Mouse (Mus musculus) E14TG2a.4 (cell line): Measurements from ENCODE around the gene Nolc1.

Experiments
- H3K27me3 ChIP-seq: 2 replicates; pipeline ENCODE4 v1.6.1; 2014; ENCODE audit warnings: low read length, control low read depth; ENCODE audit not compliant: insufficient read depth
- H3K36me3 ChIP-seq: 2 replicates; pipeline ENCODE4 v1.6.1; 2014; ENCODE audit warnings: low read length, control low read depth; ENCODE audit not compliant: insufficient read depth
- H3K4me1 ChIP-seq: replicated peaks from 2 replicates; pipeline ENCODE4 v1.6.1; 2014; ENCODE audit warnings: low read depth, low read length, control low read depth
- H3K4me3 ChIP-seq: replicated peaks from 2 replicates; pipeline ENCODE4 v1.5.1; 2014; ENCODE audit warnings: mild to moderate bottlenecking, low read length
- H3K9me3 ChIP-seq: 2 replicates; pipeline ENCODE4 v1.6.1; 2014; ENCODE audit warnings: low read length, control low read depth
- CTCF ChIP-seq: conservative IDR thresholded peaks from 2 replicates; pipeline ENCODE4 v1.5.1; 2014; ENCODE audit warnings: low read length
- NANOG ChIP-seq: IDR thresholded peaks from 2 replicates; pipeline ENCODE4 v1.6.1; 2014; ENCODE audit warnings: borderline replicate concordance, low read length, mixed read lengths
- POU5F1 ChIP-seq: IDR thresholded peaks from 2 replicates; pipeline ENCODE4 v1.6.1; 2014; ENCODE audit warnings: low read length, borderline replicate concordance

The Nolc1 gene

GRCm38 (mm10) chr19:46068054-46068453 is 7.6 kb upstream of the Nolc1 start:
- H3K4me1 ChIP-seq, result peaks cover 98% of the 10 kb centered on the region
- H3K36me3 ChIP-seq, result peaks cover 100% of the 10 kb centered on the region
- no peaks in the 10 kb centered on the region for H3K27me3 ChIP-seq
- TF ChIP-seq CTCF (no peak), NANOG (peak; percentile 5; the same call in 1 of the 2 replicates)
- no peaks in the 10 kb centered on the region for H3K9me3 ChIP-seq
- peak overlapping the region; percentile 30; the same call in 1 of the 2 replicates for H3K4me3 ChIP-seq

DNA sequence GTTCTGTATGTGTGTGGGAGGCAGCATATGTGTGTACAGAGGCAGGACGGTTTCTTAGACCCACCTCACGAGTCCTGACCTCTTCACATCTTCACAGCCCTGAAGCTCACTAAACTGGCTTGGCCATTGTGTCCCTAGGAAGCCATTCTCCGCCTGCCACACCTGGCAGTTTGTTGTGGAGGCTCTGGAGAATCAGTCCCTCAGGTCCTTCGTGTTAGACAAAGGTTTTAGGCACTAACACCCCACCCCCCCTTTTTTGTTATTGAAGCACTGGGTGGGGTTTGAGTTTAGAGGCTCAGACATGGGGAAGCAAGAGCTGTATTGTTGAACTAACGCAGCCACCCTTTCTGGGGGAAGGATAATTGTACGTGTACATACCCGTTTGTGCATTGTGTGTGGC is 2.4 kb upstream of the Nolc1 start:
- Histone ChIP-seq H3K4me3 (peak overlapping the region; percentile 98), H3K9me3 (no peaks in the 10 kb centered on the region), H3K36me3 (peaks cover 77% of the 10 kb centered on the region), H3K4me1 (peaks cover 85% of the 10 kb centered on the region), H3K27me3 (no peaks in the 10 kb centered on the region)
- no peak for TF ChIP-seq CTCF
- TF ChIP-seq NANOG, result no peak
- no peak for TF ChIP-seq POU5F1

GRCm38 (mm10) chr19:46074266-46074665 is 1.4 kb upstream of the Nolc1 start:
- H3K27me3 ChIP-seq, result no peaks in the 10 kb centered on the region
- H3K4me3 ChIP-seq, result peak overlapping the region; percentile 98
- peaks cover 77% of the 10 kb centered on the region for H3K36me3 ChIP-seq
- TF ChIP-seq NANOG (no peak), POU5F1 (no peak), CTCF (no peak)
- H3K9me3 ChIP-seq, result no peaks in the 10 kb centered on the region
- peaks cover 85% of the 10 kb centered on the region for H3K4me1 ChIP-seq

GRCm38 (mm10) chr19:46078535-46078934 is 2.9 kb downstream of the Nolc1 start:
- TF ChIP-seq NANOG (no peak), POU5F1 (no peak), CTCF (no peak)
- Histone ChIP-seq H3K27me3 (no peaks in the 10 kb centered on the region), H3K36me3 (peaks cover 77% of the 10 kb centered on the region), H3K4me3 (peak overlapping the region; percentile 65), H3K4me1 (peaks cover 80% of the 10 kb centered on the region), H3K9me3 (no peaks in the 10 kb centered on the region)

- H3K4me3 ChIP-seq, result no peak overlapping the region
- H3K27me3 ChIP-seq, result no peaks in the 10 kb centered on the region
- peaks cover 55% of the 10 kb centered on the region for H3K4me1 ChIP-seq
- H3K36me3 ChIP-seq, result peaks cover 66% of the 10 kb centered on the region
- H3K9me3 ChIP-seq, result no peaks in the 10 kb centered on the region
- TF ChIP-seq NANOG, result no peak
- TF ChIP-seq POU5F1, result no peak
- TF ChIP-seq CTCF, result no peak
Measured at GRCm38 (mm10) chr19:46085185-46085584, 9.5 kb downstream of the Nolc1 start.

DNA sequence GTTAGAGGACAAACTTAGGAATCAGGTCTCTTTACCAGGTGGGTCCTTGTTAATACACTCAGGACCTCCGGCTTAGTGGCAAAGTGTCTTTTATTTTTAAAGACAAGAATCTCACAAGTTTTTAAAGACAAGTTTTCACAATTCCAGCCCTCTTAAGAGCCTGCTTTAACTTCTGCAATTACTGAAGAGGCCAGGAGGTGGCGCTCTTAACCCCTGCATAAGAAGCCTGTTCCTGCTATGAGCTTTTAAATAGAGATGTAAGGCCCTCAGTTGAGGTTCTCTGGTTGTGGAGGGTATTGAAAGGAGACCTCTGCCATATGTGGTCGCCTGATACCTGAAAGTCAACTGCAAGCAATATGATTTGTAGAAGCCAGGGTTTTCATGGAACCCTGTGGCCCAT is 10.7 kb downstream of the Nolc1 start:
- Histone ChIP-seq H3K4me1 (peaks cover 47% of the 10 kb centered on the region), H3K36me3 (peaks cover 55% of the 10 kb centered on the region), H3K9me3 (no peaks in the 10 kb centered on the region), H3K27me3 (no peaks in the 10 kb centered on the region), H3K4me3 (no peak overlapping the region)
- TF ChIP-seq NANOG (no peak), POU5F1 (no peak), CTCF (peak; percentile 95)

- no peaks in the 10 kb centered on the region for H3K27me3 ChIP-seq
- H3K4me3 ChIP-seq, result no peak overlapping the region
- H3K4me1 ChIP-seq, result peaks cover 34% of the 10 kb centered on the region
- no peaks in the 10 kb centered on the region for H3K9me3 ChIP-seq
- TF ChIP-seq CTCF (no peak), NANOG (no peak), POU5F1 (no peak)
- H3K36me3 ChIP-seq, result peaks cover 40% of the 10 kb centered on the region
Measured at GRCm38 (mm10) chr19:46087871-46088270, 12.2 kb downstream of the Nolc1 start.

DNA sequence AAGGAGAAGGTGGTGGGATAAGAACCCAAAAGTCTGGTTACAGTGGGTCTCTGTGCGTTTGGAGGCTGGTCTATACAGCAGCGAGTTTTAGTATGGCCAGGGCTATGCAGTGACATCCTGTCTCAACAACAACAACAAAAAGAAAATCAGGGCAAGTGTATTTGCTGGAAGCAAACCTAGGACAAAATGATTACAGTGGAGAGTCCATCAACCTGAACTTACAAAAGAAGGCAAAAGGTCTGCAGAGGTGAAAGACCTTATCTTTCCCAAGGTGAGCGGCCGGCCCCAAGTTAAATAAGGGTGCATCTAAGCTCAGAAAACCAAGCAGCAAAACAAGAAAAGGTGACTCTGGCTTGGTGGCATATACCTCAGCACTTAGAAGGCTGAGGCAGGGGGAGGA is 16.0 kb downstream of the Nolc1 start:
- H3K4me3 ChIP-seq, result no peak overlapping the region
- no peak for TF ChIP-seq CTCF
- H3K4me1 ChIP-seq, result peaks cover 11% of the 10 kb centered on the region; the same call in 1 of the 2 replicates

DNA sequence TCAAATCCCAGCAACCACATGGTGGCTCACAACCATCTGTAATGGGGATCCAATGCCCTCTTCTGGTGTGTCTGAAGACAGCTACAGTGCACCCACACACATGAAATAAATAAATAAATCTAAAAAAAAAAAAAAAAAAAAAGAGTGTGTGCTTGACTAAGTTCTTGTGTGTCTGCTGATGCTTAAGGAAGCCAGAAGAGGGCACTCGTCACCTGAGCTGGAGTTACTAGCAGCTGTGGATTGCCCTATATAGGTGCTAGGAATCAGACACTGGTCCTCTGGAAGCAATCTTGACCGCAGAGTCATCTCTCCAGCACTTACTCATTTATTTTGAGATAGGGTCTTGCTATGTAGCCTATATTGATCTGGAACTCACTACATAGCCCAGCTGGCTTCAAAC is 18.5 kb downstream of the Nolc1 start:
- Histone ChIP-seq H3K36me3 (no peaks in the 10 kb centered on the region), H3K27me3 (no peaks in the 10 kb centered on the region), H3K9me3 (peaks cover 10% of the 10 kb centered on the region), H3K4me1 (peaks cover 7% of the 10 kb centered on the region; the same call in 1 of the 2 replicates), H3K4me3 (no peak overlapping the region)
- TF ChIP-seq NANOG (no peak), CTCF (no peak)

More for the DNA sequence above, 16.0 kb downstream of the Nolc1 start:
- H3K27me3 ChIP-seq, result no peaks in the 10 kb centered on the region
- H3K36me3 ChIP-seq, result peaks cover 6% of the 10 kb centered on the region
- peaks cover 3% of the 10 kb centered on the region; the same call in 1 of the 2 replicates for H3K9me3 ChIP-seq
